Mouse (Mus musculus): Measurements from ENCODE around the gene Gm7971. TPM values are rescaled to one million over a fixed set of nuclear protein-coding genes. Genes with fewer than 3 reads are reported as not detected.
"Not testable (repeated sequence)": the region's sequence is repeated elsewhere in the genome, so short reads cannot be mapped to it uniquely, and the experiment has no call there.

The Gm7971 gene
- total RNA-seq (2012; rRNA removed), result 2.4 and 2.7 TPM in 2 replicates

GRCm38 (mm10) chr5:95594775-95595174, at the start of gene Gm7971:
TSS of gene Gm7971 (minus strand) at chr5:95594875.
- in situ Hi-C loops (cut with MboI; ENCODE audit: low sequenced_read_pairs in 2 of 2, unreplicated experiment in 2 of 2), result not testable (repeated sequence)

More at GRCm38 (mm10) chr5:95594775-95595174, at the start of gene Gm7971:
- DNase-seq (ENCODE audit: low read depth, low spot score); H3K9me3 ChIP-seq (ENCODE audit: control insufficient read depth, insufficient read depth, low read depth, low read length); H3K9ac ChIP-seq (ENCODE audit: insufficient read depth, low read depth, low read length, poor library complexity, severe bottlenecking); H3K4me3 ChIP-seq (ENCODE audit: insufficient read depth in 1 of 2, low read depth in 1 of 2, low read length in 2 of 2, poor library complexity in 1 of 2, severe bottlenecking in 1 of 2); H3K27ac ChIP-seq (ENCODE audit: insufficient read depth, low read depth, low read length, poor library complexity, severe bottlenecking); H3K36me3 ChIP-seq (ENCODE audit: control insufficient read depth, insufficient read depth, low read length, poor library complexity, severe bottlenecking); H3K4me1 ChIP-seq (ENCODE audit: control insufficient read depth in 2 of 2, insufficient read depth in 2 of 2, low read length in 2 of 2, poor library complexity in 1 of 2): not testable (repeated sequence)

Other genes with a start within 250 kb of the Gm7971 start
- gene D5Ertd577e, start 138.1 kb downstream of the Gm7971 start, total RNA-seq (2012; rRNA removed), result not detected in 2 replicates
- not detected in 2 replicates for gene Gm3286, start 84.1 kb downstream of the Gm7971 start, total RNA-seq (2012; rRNA removed)
- gene Gm7978, start 141.3 kb upstream of the Gm7971 start, total RNA-seq (2012; rRNA removed), result 1.0 and 1.3 TPM in 2 replicates
- gene Gm7982, start 147.1 kb upstream of the Gm7971 start, total RNA-seq (2012; rRNA removed), result 0.58 and 1.5 TPM in 2 replicates
- not detected in 2 replicates for gene E330014E10Rik, start 181.1 kb upstream of the Gm7971 start, total RNA-seq (2012; rRNA removed)